Mouse (Mus musculus) lung, adult 2 months (tissue): ENCODE results near the gene Tmx4. TPM values are rescaled to one million over a fixed set of nuclear protein-coding genes. Genes with fewer than 3 reads are reported as not detected.
"Not testable (repeated sequence)": the region's sequence is repeated elsewhere in the genome, so short reads cannot be mapped to it uniquely, and the experiment has no call there.

Source experiments
- DNase-seq: peaks from one replicate; pipeline ENCODE4 v3.0.0; 2022
- H3K4me1 ChIP-seq: fragments of 200-500 bp; 2 replicates; pipeline ENCODE4 v1.6.1; 2011; ENCODE audit warnings: low read length; ENCODE audit not compliant: control insufficient read depth, insufficient read depth
- H3K4me3 ChIP-seq: fragments of 200-500 bp; replicated peaks from 2 replicates; pipeline ENCODE3; 2011; ENCODE audit warnings: low read depth, mild to moderate bottlenecking, control low read depth, low read length; ENCODE audit errors: extremely low read depth
- CTCF ChIP-seq: fragments of 200-500 bp; IDR thresholded peaks from 2 replicates; pipeline ENCODE4 v1.5.1; 2011; ENCODE audit warnings: mild to moderate bottlenecking, low read length, control low read depth; ENCODE audit not compliant: insufficient read depth
- POLR2A ChIP-seq: fragments of 200-500 bp; IDR thresholded peaks from 2 replicates; pipeline ENCODE4 v1.6.1; 2011; ENCODE audit warnings: low read depth, mild to moderate bottlenecking, control low read depth, low read length, borderline replicate concordance; ENCODE audit errors: extremely low read depth
- WGBS: fragments of 180-500 bp; shearing (Covaris S2); methylation state at CpG from one replicate; pipeline ENCODE4 v1.1.7; 2018; 5-methylcytosine and 5-hydroxymethylcytosine counted together
- polyA plus RNA-seq: library from polyadenylated mRNA; depleted of rRNA; stranded (reverse); fragments of >200 nt; gene quantifications from 2 replicates; pipeline ENCODE4 v1.2.3, GENCODE M21; 2012

Gene Tmx4
- polyA plus RNA-seq, 1 experiment = 6.9 TPM

- no peak for TF ChIP-seq POLR2A
- no peak for TF ChIP-seq CTCF
- Histone ChIP-seq H3K4me3 (no peak overlapping the region), H3K4me1 (no peaks in the 10 kb centered on the region)
- no peak for DNase-seq
- WGBS = 54% methylated on average over 5 of the region's 5 CpGs
Measured at GRCm38 (mm10) chr2:134652759-134653158, 8.8 kb upstream of the Tmx4 start.

GRCm38 (mm10) chr2:134648999-134649398 is 5.1 kb upstream of the Tmx4 start:
- WGBS = 48% methylated on average over 3 of the region's 3 CpGs
- no peak overlapping the region for H3K4me3 ChIP-seq
- H3K4me1 ChIP-seq = no peaks in the 10 kb centered on the region; the same call in 1 of the 2 replicates
- TF ChIP-seq POLR2A = no peak
- no peak for TF ChIP-seq CTCF
- no peak for DNase-seq

- no peak overlapping the region for H3K4me3 ChIP-seq
- 61% methylated on average over 3 of the region's 3 CpGs for WGBS
- TF ChIP-seq POLR2A (no peak), CTCF (no peak)
Measured at GRCm38 (mm10) chr2:134645752-134646151, 1.8 kb upstream of the Tmx4 start.

GRCm38 (mm10) chr2:134645166-134645565 is 1.2 kb upstream of the Tmx4 start:
- 59% methylated on average over 4 of the region's 4 CpGs for WGBS
- no peak for DNase-seq
- TF ChIP-seq POLR2A = no peak
- TF ChIP-seq CTCF = no peak
- Histone ChIP-seq H3K4me1 (peaks cover 5% of the 10 kb centered on the region), H3K4me3 (no peak overlapping the region)

More at GRCm38 (mm10) chr2:134645752-134646151, 1.8 kb upstream of the Tmx4 start:
- no peak for DNase-seq
- H3K4me1 ChIP-seq = peaks cover 5% of the 10 kb centered on the region

GRCm38 (mm10) chr2:134644301-134644912 is 462 bp upstream of the Tmx4 start:
- no peak for DNase-seq
- 34% methylated on average over 6 of the region's 6 CpGs for WGBS
- TF ChIP-seq POLR2A (no peak), CTCF (no peak)
- Histone ChIP-seq H3K4me1 (peaks cover 5% of the 10 kb centered on the region), H3K4me3 (no peak overlapping the region)

GRCm38 (mm10) chr2:134642377-134642776 is 1.6 kb downstream of the Tmx4 start:
- no peak for TF ChIP-seq POLR2A
- TF ChIP-seq CTCF = no peak
- Histone ChIP-seq H3K4me1 (peaks cover 5% of the 10 kb centered on the region), H3K4me3 (no peak overlapping the region)
- DNase-seq = no peak

- TF ChIP-seq CTCF (no peak), POLR2A (no peak)
- H3K4me1 ChIP-seq = peaks cover 5% of the 10 kb centered on the region
- no peak overlapping the region for H3K4me3 ChIP-seq
- no peak for DNase-seq
- WGBS = 95% methylated on average over 5 of the region's 5 CpGs
Measured at GRCm38 (mm10) chr2:134641372-134641771, 2.6 kb downstream of the Tmx4 start.

- 78% methylated on average over 1 of the region's 1 CpGs for WGBS
- Histone ChIP-seq H3K4me3 (no peak overlapping the region), H3K4me1 (peaks cover 5% of the 10 kb centered on the region)
- no peak for DNase-seq
- no peak for TF ChIP-seq CTCF
- no peak for TF ChIP-seq POLR2A
Measured at GRCm38 (mm10) chr2:134640398-134640797, 3.5 kb downstream of the Tmx4 start.

- 88% methylated on average over 2 of the region's 2 CpGs for WGBS
- H3K4me1 ChIP-seq, DNase-seq, H3K4me3 ChIP-seq: not testable (repeated sequence)
Measured at GRCm38 (mm10) chr2:134628541-134628940, 15.4 kb downstream of the Tmx4 start.

GRCm38 (mm10) chr2:134604935-134605334 is 39.0 kb downstream of the Tmx4 start:
- DNase-seq = no peak

More at GRCm38 (mm10) chr2:134604935-134605334, 39.0 kb downstream of the Tmx4 start:
- TF ChIP-seq POLR2A (no peak), CTCF (no peak)
- Histone ChIP-seq H3K4me1 (no peaks in the 10 kb centered on the region), H3K4me3 (no peak overlapping the region)
